Mouse (Mus musculus) heart, postnatal 0 days (tissue): ENCODE measurements around the gene Ptcd1. TPM values are rescaled to one million over a fixed set of nuclear protein-coding genes. Genes with fewer than 3 reads are reported as not detected.

Experiments used
- ATAC-seq: fragments of 200-750 bp; cut with Nextera tagmentation; 2 replicates; pipeline ENCODE4 v1.8.0; 2017; ENCODE audit warnings: low read depth, moderate number of reproducible peaks, moderate library complexity; ENCODE audit not compliant: insufficient read depth
- DNase-seq: peaks from one replicate; pipeline ENCODE4 v3.0.0-alpha.2; 2016; ENCODE audit warnings: low spot score
- H3K27ac ChIP-seq: fragments of 300-500 bp; sonication (generic); 2 replicates; pipeline ENCODE4 v1.5.1; 2014; ENCODE audit warnings: low read depth, mild to moderate bottlenecking
- H3K27me3 ChIP-seq: fragments of 300-500 bp; sonication (generic); 2 replicates; pipeline ENCODE4 v1.6.1; 2014; ENCODE audit warnings: low read length, mixed read lengths; ENCODE audit not compliant: control insufficient read depth, insufficient read depth
- H3K36me3 ChIP-seq: fragments of 300-500 bp; sonication (generic); replicated peaks from 2 replicates; pipeline ENCODE4 v1.6.1; 2014; ENCODE audit warnings: low read length, mixed read lengths; ENCODE audit not compliant: control insufficient read depth, insufficient read depth
- H3K4me1 ChIP-seq: fragments of 300-500 bp; sonication (generic); 2 replicates; pipeline ENCODE4 v1.6.1; 2014; ENCODE audit warnings: antibody characterized with exemption; ENCODE audit not compliant: control insufficient read depth, insufficient read depth
- H3K4me2 ChIP-seq: fragments of 300-500 bp; sonication (generic); 2 replicates; pipeline ENCODE4 v1.6.1; 2014; ENCODE audit warnings: low read depth, mild to moderate bottlenecking, low read length, moderate library complexity
- H3K4me3 ChIP-seq: fragments of 300-500 bp; sonication (generic); 2 replicates; pipeline ENCODE4 v1.5.1; 2014; ENCODE audit warnings: low read depth, low read length
- H3K9ac ChIP-seq: fragments of 300-500 bp; sonication (generic); replicated peaks from 2 replicates; pipeline ENCODE4 v1.6.1; 2014; ENCODE audit warnings: low read depth, low read length, mixed read lengths
- H3K9me3 ChIP-seq: fragments of 300-500 bp; sonication (generic); replicated peaks from 2 replicates; pipeline ENCODE4 v1.6.1; 2016; ENCODE audit warnings: low read length; ENCODE audit not compliant: control insufficient read depth
- CTCF ChIP-seq: IDR thresholded peaks from 2 replicates; pipeline ENCODE4 v1.5.1; 2016; ENCODE audit warnings: antibody characterized with exemption, control low read depth, low read depth
- EP300 ChIP-seq: IDR thresholded peaks from 2 replicates; pipeline ENCODE4 v1.6.1; 2016; ENCODE audit warnings: antibody characterized with exemption, low read depth
- WGBS: fragments of 180-500 bp; shearing (Covaris S2); extraction: QIAGEN DNeasy Blood & Tissue Kit; methylation state at CpG from one replicate; pipeline ENCODE4 v1.1.7; 2014; 5-methylcytosine and 5-hydroxymethylcytosine counted together
- polyA plus RNA-seq: library from polyadenylated mRNA; unstranded; fragments of >200 nt; fragmentation: Nextera tagmentation; extraction: Ambion mirVana; gene quantifications from 2 replicates; pipeline ENCODE4 v1.2.1, GENCODE M21; 2015
- total RNA-seq: library from RNA; depleted of rRNA; stranded (reverse); fragments of >200 nt; gene quantifications from 2 replicates; pipeline ENCODE4 v1.2.3, GENCODE M21; 2014; ENCODE audit warnings: low replicate concordance

Gene Ptcd1
- total and polyA plus RNA-seq, 2 experiments from 2014 or later, result 13.5 to 15.7 TPM

GRCm38 (mm10) chr5:145118005-145118404 lies 48.9 kb downstream of the Ptcd1 start:
- H3K4me2 ChIP-seq, result no peak overlapping the region
- WGBS, result 50% methylated on average over 6 of the region's 6 CpGs
- ATAC-seq (no peak), DNase-seq (no peak)
- peaks cover 9% of the 10 kb centered on the region; the same call in 1 of the 2 replicates for H3K36me3 ChIP-seq
- no peak overlapping the region for H3K9ac ChIP-seq
- no peaks in the 10 kb centered on the region for H3K27me3 ChIP-seq
- no peaks in the 10 kb centered on the region for H3K9me3 ChIP-seq
- TF ChIP-seq EP300 (no peak), CTCF (no peak)
- H3K4me1 ChIP-seq, result 0 out of 2 replicates have a peak, but pooled peaks cover 5% of the 10 kb centered on the region
- 0 out of 2 replicates have a peak overlapping the region, but pooled peaks have one; percentile 22 for H3K27ac ChIP-seq
- no peak overlapping the region for H3K4me3 ChIP-seq

GRCm38 (mm10) chr5:145116916-145117315 lies 50.0 kb downstream of the Ptcd1 start:
- Histone ChIP-seq H3K9me3 (no peaks in the 10 kb centered on the region), H3K36me3 (no peaks in the 10 kb centered on the region), H3K9ac (no peak overlapping the region; the same call in 1 of the 2 replicates), H3K27ac (peak overlapping the region; percentile 87), H3K4me3 (0 out of 2 replicates have a peak overlapping the region, but pooled peaks have one; percentile 4), H3K27me3 (no peaks in the 10 kb centered on the region), H3K4me1 (0 out of 2 replicates have a peak, but pooled peaks cover 5% of the 10 kb centered on the region), H3K4me2 (peak overlapping the region; percentile 34)
- 35% methylated on average over 10 of the region's 10 CpGs for WGBS
- TF ChIP-seq CTCF (peak; percentile 60), EP300 (no peak)
- ATAC-seq (peak; percentile 39), DNase-seq (no peak)

GRCm38 (mm10) chr5:145116316-145116715 lies 50.6 kb downstream of the Ptcd1 start:
- H3K27ac ChIP-seq, result peak overlapping the region; percentile 87
- no peaks in the 10 kb centered on the region for H3K36me3 ChIP-seq
- peak; percentile 44; the same call in 1 of the 2 replicates for TF ChIP-seq EP300
- TF ChIP-seq CTCF, result no peak
- peak; percentile 55 for ATAC-seq
- 0 out of 2 replicates have a peak, but pooled peaks cover 5% of the 10 kb centered on the region for H3K4me1 ChIP-seq
- peak overlapping the region; percentile 69; the same call in 1 of the 2 replicates for H3K4me3 ChIP-seq
- no peak overlapping the region for H3K9ac ChIP-seq
- WGBS, result 37% methylated on average over 4 of the region's 4 CpGs
- H3K27me3 ChIP-seq, result no peaks in the 10 kb centered on the region
- peak; percentile 82 for DNase-seq
- no peaks in the 10 kb centered on the region for H3K9me3 ChIP-seq
- peak overlapping the region; percentile 64 for H3K4me2 ChIP-seq

- no peaks in the 10 kb centered on the region for H3K27me3 ChIP-seq
- peak overlapping the region; percentile 64 for H3K4me2 ChIP-seq
- 0 out of 2 replicates have a peak, but pooled peaks cover 4% of the 10 kb centered on the region for H3K4me1 ChIP-seq
- H3K9me3 ChIP-seq, result no peaks in the 10 kb centered on the region
- H3K36me3 ChIP-seq, result 0 out of 2 replicates have a peak, but pooled peaks cover under 1% of the 10 kb centered on the region
- ATAC-seq (no peak), DNase-seq (no peak)
- H3K4me3 ChIP-seq, result peak overlapping the region; percentile 69
- peak overlapping the region; percentile 87 for H3K27ac ChIP-seq
- no peak overlapping the region for H3K9ac ChIP-seq
- no peak for TF ChIP-seq CTCF
- no peak for TF ChIP-seq EP300
- 77% methylated on average over 5 of the region's 5 CpGs for WGBS
Observed at GRCm38 (mm10) chr5:145115736-145116135, 51.2 kb downstream of the Ptcd1 start.

GRCm38 (mm10) chr5:145114606-145115473 lies 52.1 kb downstream of the Ptcd1 start:
- H3K27ac ChIP-seq, result peak overlapping the region; percentile 72
- WGBS, result 16% methylated on average over 25 of the region's 40 CpGs
- peak overlapping the region; percentile 64 for H3K4me2 ChIP-seq
- peak overlapping the region; percentile 62 for H3K9ac ChIP-seq
- peak; percentile 42 for DNase-seq
- peak; percentile 50 for ATAC-seq
- H3K4me3 ChIP-seq, result peak overlapping the region; percentile 69
- no peaks in the 10 kb centered on the region for H3K4me1 ChIP-seq
- H3K9me3 ChIP-seq, result no peaks in the 10 kb centered on the region
- TF ChIP-seq EP300 (no peak), CTCF (no peak)
- H3K27me3 ChIP-seq, result no peaks in the 10 kb centered on the region
- peaks cover 9% of the 10 kb centered on the region for H3K36me3 ChIP-seq
